Mouse (Mus musculus) lung, postnatal 0 days (tissue): ENCODE measurements around the gene Dirc2. TPM values are rescaled to one million over a fixed set of nuclear protein-coding genes. Genes with fewer than 3 reads are reported as not detected.

Experiments
- ATAC-seq: fragments of 200-750 bp; cut with Nextera tagmentation; 2 replicates; pipeline ENCODE4 v1.8.0; 2017; ENCODE audit warnings: moderate library complexity
- DNase-seq: peaks from one replicate; pipeline ENCODE4 v3.0.0-alpha.2; 2016; ENCODE audit warnings: low spot score
- H3K27ac ChIP-seq: fragments of 300-500 bp; sonication (generic); 2 replicates; pipeline ENCODE4 v1.5.1; 2014; ENCODE audit warnings: antibody characterized with exemption, mild to moderate bottlenecking, low read length, mixed read lengths
- H3K27me3 ChIP-seq: fragments of 300-500 bp; sonication (generic); replicated peaks from 2 replicates; pipeline ENCODE4 v1.6.1; 2014; ENCODE audit warnings: low read length, mixed read lengths; ENCODE audit not compliant: insufficient read depth
- H3K36me3 ChIP-seq: fragments of 300-500 bp; sonication (generic); 2 replicates; pipeline ENCODE4 v1.6.1; 2014; ENCODE audit warnings: low read length, mixed read lengths; ENCODE audit not compliant: insufficient read depth
- H3K4me1 ChIP-seq: fragments of 300-500 bp; sonication (generic); 2 replicates; pipeline ENCODE4 v1.6.1; 2014; ENCODE audit warnings: antibody characterized with exemption, low read depth, low read length, mixed read lengths; ENCODE audit not compliant: insufficient read depth
- H3K4me2 ChIP-seq: fragments of 300-500 bp; sonication (generic); replicated peaks from 2 replicates; pipeline ENCODE4 v1.6.1; 2014; ENCODE audit warnings: low read depth, mild to moderate bottlenecking, low read length, moderate library complexity, mixed read lengths
- H3K4me3 ChIP-seq: fragments of 300-500 bp; sonication (generic); 2 replicates; pipeline ENCODE4 v1.5.1; 2014; ENCODE audit warnings: low read depth, low read length
- H3K9ac ChIP-seq: fragments of 300-500 bp; sonication (generic); replicated peaks from 2 replicates; pipeline ENCODE4 v1.6.1; 2014; ENCODE audit warnings: low read depth, mild to moderate bottlenecking
- H3K9me3 ChIP-seq: fragments of 300-500 bp; sonication (generic); 2 replicates; pipeline ENCODE4 v1.6.1; 2016; ENCODE audit warnings: low read length, mixed read lengths
- CTCF ChIP-seq: IDR thresholded peaks from 2 replicates; pipeline ENCODE4 v1.5.1; 2016; ENCODE audit warnings: antibody characterized with exemption, mild to moderate bottlenecking
- EP300 ChIP-seq: IDR thresholded peaks from 2 replicates; pipeline ENCODE4 v1.6.1; 2016; ENCODE audit warnings: antibody characterized with exemption, mild to moderate bottlenecking, control low read depth
- WGBS: fragments of 180-500 bp; shearing (Covaris S2); extraction: QIAGEN DNeasy Blood & Tissue Kit; methylation state at CpG from one replicate; pipeline ENCODE4 v1.1.7; 2014; 5-methylcytosine and 5-hydroxymethylcytosine counted together
- polyA plus RNA-seq: library from polyadenylated mRNA; unstranded; fragments of >200 nt; fragmentation: Nextera tagmentation; extraction: Ambion mirVana; gene quantifications from 2 replicates; pipeline ENCODE4 v1.2.1, GENCODE M21; 2015

The Dirc2 gene
- polyA plus RNA-seq, 1 experiment from 2014 or later = 18.0 TPM

GRCm38 (mm10) chr16:35691606-35692005, 77.5 kb downstream of the Dirc2 start:
- Histone ChIP-seq H3K36me3 (no peaks in the 10 kb centered on the region), H3K4me2 (no peak overlapping the region), H3K4me1 (no peaks in the 10 kb centered on the region), H3K9ac (no peak overlapping the region), H3K9me3 (no peaks in the 10 kb centered on the region), H3K27me3 (no peaks in the 10 kb centered on the region), H3K4me3 (no peak overlapping the region), H3K27ac (no peak overlapping the region)
- peak; percentile 67 for ATAC-seq
- 73% methylated on average over 7 of the region's 7 CpGs for WGBS
- peak; percentile 34 for DNase-seq
- no peak for TF ChIP-seq EP300
- no peak for TF ChIP-seq CTCF

DNA sequence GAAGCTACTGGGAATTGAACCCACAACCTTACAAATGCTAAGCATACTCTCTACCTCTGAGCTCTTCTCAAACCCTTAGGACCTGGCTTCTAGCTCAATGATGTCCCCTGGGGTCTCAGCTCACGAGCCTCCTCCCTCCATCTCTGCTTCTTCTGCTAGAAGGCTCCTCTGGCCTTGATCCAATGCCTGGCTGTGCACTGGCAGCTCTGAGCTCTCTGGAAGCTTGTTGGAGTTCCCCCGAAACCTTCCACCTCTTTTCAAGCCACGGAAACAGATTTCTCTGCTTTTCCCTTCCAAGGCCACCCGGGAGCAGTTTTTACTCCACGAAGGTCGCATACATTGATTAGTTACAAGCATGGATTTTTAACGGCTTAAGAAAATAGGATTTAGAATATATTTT, 82.7 kb downstream of the Dirc2 start:
- ATAC-seq (no peak), DNase-seq (no peak)
- Histone ChIP-seq H3K4me2 (no peak overlapping the region), H3K9ac (no peak overlapping the region), H3K4me1 (no peaks in the 10 kb centered on the region), H3K9me3 (no peaks in the 10 kb centered on the region), H3K27ac (no peak overlapping the region), H3K27me3 (no peaks in the 10 kb centered on the region), H3K36me3 (no peaks in the 10 kb centered on the region), H3K4me3 (no peak overlapping the region)
- WGBS = 68% methylated on average over 7 of the region's 7 CpGs
- TF ChIP-seq EP300 = no peak
- TF ChIP-seq CTCF = no peak

GRCm38 (mm10) chr16:35685027-35685426, 84.1 kb downstream of the Dirc2 start:
- Histone ChIP-seq H3K4me3 (no peak overlapping the region), H3K4me2 (no peak overlapping the region), H3K9me3 (no peaks in the 10 kb centered on the region), H3K4me1 (no peaks in the 10 kb centered on the region), H3K36me3 (no peaks in the 10 kb centered on the region), H3K27me3 (no peaks in the 10 kb centered on the region), H3K9ac (no peak overlapping the region), H3K27ac (no peak overlapping the region)
- 72% methylated on average over 13 of the region's 13 CpGs for WGBS
- no peak for DNase-seq
- TF ChIP-seq CTCF (no peak), EP300 (no peak)
- no peak for ATAC-seq

GRCm38 (mm10) chr16:35681327-35682108, 87.6 kb downstream of the Dirc2 start:
- DNase-seq (no peak), ATAC-seq (no peak)
- 65% methylated on average over 17 of the region's 17 CpGs for WGBS
- TF ChIP-seq CTCF (no peak), EP300 (no peak)
- H3K9me3 ChIP-seq = no peaks in the 10 kb centered on the region
- no peak overlapping the region for H3K9ac ChIP-seq
- no peaks in the 10 kb centered on the region for H3K27me3 ChIP-seq
- no peak overlapping the region for H3K27ac ChIP-seq
- H3K4me1 ChIP-seq = no peaks in the 10 kb centered on the region
- no peak overlapping the region for H3K4me3 ChIP-seq
- no peaks in the 10 kb centered on the region for H3K36me3 ChIP-seq
- H3K4me2 ChIP-seq = no peak overlapping the region

DNA sequence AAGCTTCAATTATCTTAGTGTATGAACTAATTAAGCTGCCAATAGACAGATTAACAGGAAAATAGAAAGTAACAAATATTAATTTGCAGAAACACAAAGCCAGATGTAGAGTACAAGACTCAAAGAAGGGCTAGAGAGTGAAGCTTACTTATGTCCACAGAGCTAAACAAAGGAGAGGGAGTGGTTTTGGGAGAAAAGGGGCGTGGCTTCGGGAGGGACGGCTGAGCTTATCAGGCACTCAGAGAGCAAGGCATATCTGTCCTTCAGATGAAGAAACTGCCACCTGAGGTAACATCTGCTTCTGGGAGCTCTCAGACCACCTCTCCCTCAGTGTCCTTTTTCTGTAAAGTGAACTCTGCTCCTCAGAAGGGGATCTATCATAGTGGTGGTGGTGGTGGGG, 90.7 kb downstream of the Dirc2 start:
- no peaks in the 10 kb centered on the region for H3K4me1 ChIP-seq

DNA sequence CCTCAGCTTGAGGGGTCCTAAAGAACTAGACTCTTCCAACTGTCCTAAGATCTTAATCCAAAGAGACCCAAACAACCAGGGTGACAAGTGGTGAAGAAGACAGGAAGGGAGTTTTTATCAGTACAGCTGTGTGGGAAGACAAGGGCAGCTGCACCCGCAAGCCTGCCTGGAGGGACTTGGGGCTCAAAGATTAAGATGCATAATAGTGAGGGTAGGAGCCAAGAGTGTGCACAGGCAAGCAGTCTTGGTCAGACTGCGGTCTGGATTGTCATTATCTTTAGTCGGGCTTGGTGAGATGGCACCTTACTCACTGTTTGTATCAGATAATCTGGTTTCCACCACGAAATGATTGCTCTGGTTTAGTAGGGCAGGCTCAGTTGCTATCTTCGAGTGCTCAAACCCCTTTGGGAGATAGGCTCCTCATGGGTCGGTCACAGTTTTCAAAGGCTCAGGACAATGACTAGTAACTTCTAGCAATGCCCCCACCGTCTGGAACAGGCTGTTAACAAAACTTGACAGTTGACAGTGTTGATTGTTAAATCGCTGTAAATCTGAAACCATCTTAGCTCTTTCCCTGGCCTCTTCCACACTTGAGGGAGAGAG, 91.5 kb downstream of the Dirc2 start:
- 58% methylated on average over 8 of the region's 8 CpGs for WGBS
- Histone ChIP-seq H3K27me3 (no peaks in the 10 kb centered on the region), H3K36me3 (no peaks in the 10 kb centered on the region), H3K4me3 (no peak overlapping the region), H3K9me3 (no peaks in the 10 kb centered on the region), H3K4me2 (no peak overlapping the region), H3K9ac (no peak overlapping the region), H3K27ac (no peak overlapping the region), H3K4me1 (no peaks in the 10 kb centered on the region)
- DNase-seq (no peak), ATAC-seq (no peak)
- TF ChIP-seq EP300 = no peak
- no peak for TF ChIP-seq CTCF

More for the DNA sequence above, 90.7 kb downstream of the Dirc2 start:
- WGBS = 22% methylated on average over 3 of the region's 3 CpGs
- ATAC-seq = no peak
- TF ChIP-seq CTCF = no peak
- no peak for TF ChIP-seq EP300
- no peaks in the 10 kb centered on the region for H3K9me3 ChIP-seq
- no peak overlapping the region for H3K9ac ChIP-seq
- no peak overlapping the region for H3K4me3 ChIP-seq
- H3K4me2 ChIP-seq = no peak overlapping the region
- no peak overlapping the region for H3K27ac ChIP-seq
- H3K27me3 ChIP-seq = no peaks in the 10 kb centered on the region
- no peak for DNase-seq
- no peaks in the 10 kb centered on the region for H3K36me3 ChIP-seq
